In genomic region chrX:85646204-85646777, GRCm38 (mm10) we compare ENCODE assay signal across 10 mouse cellular contexts.
DNase-seq lines count a peak whose midpoint lies in the region; ATAC-seq and TF ChIP-seq lines count a peak whose summit lies in the region.
"Had no signal": no experiment of that assay in that cellular context is flagged by ENCODE, and none has a peak within 500 bp of the region (broad histone marks: within the 10 kb centered on the region; RNA-seq: fewer than 3 reads in every experiment).

No protein-coding gene starts in this region.

- no peaks in the 10 kb centered on the region for H3K36me3 ChIP-seq in hindbrain, embryonic 12.5 days
- H3K36me3 ChIP-seq in hindbrain, embryonic 10.5 days = no peaks in the 10 kb centered on the region
- H3K36me3 ChIP-seq in lung, embryonic 14.5 days (ENCODE audit: insufficient read depth) = no peaks in the 10 kb centered on the region
- H3K36me3 ChIP-seq: lung, embryonic 15.5 days had no signal

- no peaks in the 10 kb centered on the region for H3K4me1 ChIP-seq in hindbrain, embryonic 12.5 days
- H3K4me1 ChIP-seq in hindbrain, embryonic 10.5 days (replicated peaks) = no peaks in the 10 kb centered on the region
- H3K4me1 ChIP-seq in lung, embryonic 14.5 days (ENCODE audit: insufficient read depth) = no peaks in the 10 kb centered on the region
- H3K4me1 ChIP-seq: lung, embryonic 15.5 days had no signal

- H3K4me3 ChIP-seq in hindbrain, embryonic 12.5 days = no peak overlapping the region
- H3K4me3 ChIP-seq in hindbrain, embryonic 10.5 days = no peak overlapping the region
- H3K4me3 ChIP-seq in lung, embryonic 14.5 days (ENCODE audit: low read depth, low read length) = no peak overlapping the region
- H3K4me3 ChIP-seq: erythroblast, embryonic 14.5 days; lung, embryonic 15.5 days had no signal

- H3K9ac ChIP-seq in hindbrain, embryonic 12.5 days = no peak overlapping the region
- H3K9ac ChIP-seq in lung, embryonic 14.5 days = no peak overlapping the region
- H3K9ac ChIP-seq: lung, embryonic 15.5 days had no signal

- peak; percentile 62 for TF ChIP-seq CTCF in lung, embryonic 14.5 days (IDR thresholded peaks at IDR 0.05; ENCODE audit: low read depth)

- no peak overlapping the region for H3K27ac ChIP-seq in hindbrain, embryonic 12.5 days
- no peak overlapping the region for H3K27ac ChIP-seq in hindbrain, embryonic 10.5 days
- H3K27ac ChIP-seq in lung, embryonic 14.5 days (ENCODE audit: low read depth) = no peak overlapping the region
- H3K27ac ChIP-seq: lung, embryonic 15.5 days had no signal

- 46% methylated on average over 8 of the region's 8 CpGs for WGBS in hindbrain, embryonic 12.5 days
- 48% methylated on average over 8 of the region's 8 CpGs for whole genome bisulfite sequencing in hindbrain, embryonic 10.5 days
- 38% methylated on average over 8 of the region's 8 CpGs for WGBS in lung, embryonic 14.5 days

- 0 out of 2 replicates have a peak, but pooled peaks have one; percentile 32 for ATAC-seq in hindbrain, embryonic 12.5 days (ENCODE audit: low FRiP score)
- ATAC-seq in erythroblast, adult 5-6 weeks (replicated peaks; ENCODE audit: low FRiP score, poor library complexity, severe bottlenecking) = peak; percentile 79
- peak; percentile 28; the same call in 1 of the 2 replicates for ATAC-seq in lung, embryonic 14.5 days (ENCODE audit: insufficient read depth)

- no peak overlapping the region for H3K4me2 ChIP-seq in hindbrain, embryonic 12.5 days (replicated peaks)
- no peak overlapping the region for H3K4me2 ChIP-seq in lung, embryonic 14.5 days
- H3K4me2 ChIP-seq: lung, embryonic 15.5 days had no signal

- H3K27me3 ChIP-seq in hindbrain, embryonic 12.5 days = no peaks in the 10 kb centered on the region
- H3K27me3 ChIP-seq in hindbrain, embryonic 10.5 days (ENCODE audit: insufficient read depth, poor library complexity, severe bottlenecking) = no peaks in the 10 kb centered on the region
- no peaks in the 10 kb centered on the region for H3K27me3 ChIP-seq in lung, embryonic 14.5 days (ENCODE audit: insufficient read depth, low read length)
- H3K27me3 ChIP-seq: lung, embryonic 15.5 days had no signal

- DNase-seq in hindbrain, embryonic 10.5 days (ENCODE audit: low spot score) = no peak
- DNase-seq in B cell, adult 2 months = peak; percentile 16
- DNase-seq in NIH3T3 (ENCODE audit: low read depth) = peak; percentile 75
- peak; percentile 79 for DNase-seq in lung, embryonic 14.5 days
- DNase-seq in thymus, postnatal 25 days = peak; percentile 1
- DNase-seq in urinary bladder, postnatal 4 days (ENCODE audit: low spot score in 2 of 2) = no peak

- H3K9me3 ChIP-seq in hindbrain, embryonic 12.5 days (replicated peaks) = no peaks in the 10 kb centered on the region
- H3K9me3 ChIP-seq in hindbrain, embryonic 10.5 days = no peaks in the 10 kb centered on the region
- H3K9me3 ChIP-seq in lung, embryonic 14.5 days (ENCODE audit: low read depth, low read length) = no peaks in the 10 kb centered on the region
- H3K9me3 ChIP-seq: lung, embryonic 15.5 days had no signal

Comparison
In these comparisons a context has a peak if more than half of its experiments do, and no peak if none do; other contexts are left out.
1. ATAC-seq: peak in every context shown above with its lines; median percentile 79 in erythroblast, adult 5-6 weeks; 32 in hindbrain, embryonic 12.5 days; 28 in lung, embryonic 14.5 days.
2. DNase-seq: peak in B cell, adult 2 months (2 of 2), NIH3T3 (single experiment), lung, embryonic 14.5 days (single experiment) and thymus, postnatal 25 days (single experiment); none in hindbrain, embryonic 10.5 days (single experiment) and urinary bladder, postnatal 4 days (0 of 2).